Mouse (Mus musculus) cerebellum, adult 2 months (tissue): Measurements from ENCODE around the gene Npas4.

Source experiments
- CTCF ChIP-seq: fragments of 200-500 bp; IDR thresholded peaks from 2 replicates; pipeline ENCODE4 v1.5.1; 2011; ENCODE audit warnings: low read depth, mild to moderate bottlenecking, control low read depth, low read length, moderate library complexity, borderline replicate concordance; ENCODE audit not compliant: insufficient read depth
- POLR2A ChIP-seq: fragments of 200-500 bp; IDR thresholded peaks from 2 replicates; pipeline ENCODE4 v1.6.1; 2011; ENCODE audit warnings: low read length, control low read depth, borderline replicate concordance; ENCODE audit not compliant: insufficient read depth

- no peak for TF ChIP-seq POLR2A
- no peak for TF ChIP-seq CTCF
Observed at GRCm38 (mm10) chr19:5016221-5016742, 26.2 kb upstream of the Npas4 start.
